Mouse (Mus musculus) T-cell, adult 2 months (primary cell): ENCODE data around the gene Dppa4.

Experiments used
- DNase-seq: peaks from one replicate; pipeline ENCODE4 v3.0.0; 2022; ENCODE audit warnings: low spot score

The Dppa4 gene

DNA sequence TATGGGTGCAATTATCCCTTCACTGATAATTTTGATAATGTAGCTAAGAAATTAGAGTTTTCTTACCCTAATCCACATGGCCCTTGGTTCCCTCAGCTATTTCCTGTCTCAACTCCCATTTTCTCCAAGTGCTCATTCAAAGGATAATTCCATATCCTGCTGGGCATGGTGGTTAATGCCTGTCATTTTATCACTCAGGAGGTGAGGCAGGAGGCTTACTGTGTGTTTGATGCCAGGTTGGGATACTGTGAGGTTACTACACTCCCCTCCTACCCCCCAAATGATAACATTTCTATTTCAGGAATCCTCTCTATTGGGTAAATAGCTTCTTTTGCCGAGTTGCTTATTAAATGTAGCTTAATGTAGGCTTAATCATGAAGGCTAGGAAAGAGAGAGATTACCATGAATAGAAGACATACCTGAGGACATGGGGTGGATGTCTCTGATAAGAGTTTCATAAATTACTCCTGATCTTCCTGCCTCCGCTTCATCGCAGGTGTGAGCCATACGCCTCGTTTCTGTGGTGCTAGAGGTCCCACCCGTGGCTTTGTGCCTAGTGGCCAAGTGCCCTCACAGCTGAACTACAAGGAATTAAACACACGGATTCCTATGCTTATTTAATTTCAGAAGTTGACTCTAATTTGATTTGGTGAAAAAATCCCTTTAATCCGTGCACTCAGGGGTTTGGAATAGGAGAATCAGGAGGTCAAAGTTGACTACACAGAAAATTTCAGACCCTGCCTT, 40.2 kb downstream of the Dppa4 start:
- DNase-seq = no peak

DNA sequence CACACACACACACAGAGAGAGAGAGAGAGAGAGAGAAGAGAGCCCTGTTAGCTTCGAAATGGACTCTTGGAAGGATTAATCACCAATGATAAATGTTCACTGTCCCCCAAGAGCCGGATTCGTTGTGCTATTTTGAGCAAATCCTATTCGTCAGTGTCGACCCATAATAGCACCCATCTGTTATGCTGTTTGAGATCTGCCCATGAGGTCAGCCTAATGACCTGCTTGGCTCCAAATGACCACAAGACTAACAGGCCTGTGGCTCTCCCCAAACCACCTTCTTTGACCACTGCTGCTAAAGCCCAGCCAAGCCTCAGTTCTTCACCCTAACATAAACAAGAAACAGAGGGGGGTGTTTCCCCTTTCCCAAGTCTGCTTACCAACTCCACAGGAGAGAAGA, 43.4 kb downstream of the Dppa4 start:
- no peak for DNase-seq

DNA sequence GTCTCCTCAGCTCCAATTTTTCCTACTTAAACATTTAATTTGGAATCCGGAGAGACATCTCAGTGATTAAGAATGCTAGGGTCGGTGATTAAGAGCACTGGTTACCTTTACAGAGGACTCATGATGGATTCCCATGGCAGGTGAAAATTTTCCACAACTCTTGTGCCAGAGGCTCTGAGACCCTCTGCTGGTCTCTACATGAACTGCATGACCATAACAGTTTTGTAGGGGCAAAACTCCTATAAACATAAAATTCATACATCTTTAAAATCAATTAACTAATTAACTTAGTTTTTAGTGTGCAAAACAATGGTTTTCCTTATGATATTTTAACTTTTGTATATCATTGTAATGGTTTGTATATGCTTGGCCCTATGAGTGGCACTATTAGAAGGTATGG, 44.9 kb downstream of the Dppa4 start:
- no peak for DNase-seq

DNA sequence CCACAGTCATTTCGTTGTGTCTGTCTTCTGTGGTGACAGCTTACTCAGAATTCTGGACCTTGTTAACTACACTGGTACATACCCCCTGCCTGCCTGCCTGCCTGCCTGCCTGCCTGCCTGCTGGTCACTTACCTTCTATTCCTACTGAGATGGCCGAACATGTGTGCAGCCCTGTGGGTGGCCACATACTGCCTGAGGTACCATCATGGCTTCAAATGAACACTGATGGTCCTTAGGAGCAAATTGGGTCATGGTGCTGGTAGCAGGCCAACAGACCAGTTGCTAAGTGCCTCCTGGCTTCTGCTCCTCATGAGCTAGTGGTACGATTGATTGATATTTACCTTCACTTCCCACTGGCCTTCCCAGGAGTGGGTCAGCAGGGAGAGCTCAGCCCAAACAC, 48.3 kb downstream of the Dppa4 start:
- DNase-seq = no peak

DNA sequence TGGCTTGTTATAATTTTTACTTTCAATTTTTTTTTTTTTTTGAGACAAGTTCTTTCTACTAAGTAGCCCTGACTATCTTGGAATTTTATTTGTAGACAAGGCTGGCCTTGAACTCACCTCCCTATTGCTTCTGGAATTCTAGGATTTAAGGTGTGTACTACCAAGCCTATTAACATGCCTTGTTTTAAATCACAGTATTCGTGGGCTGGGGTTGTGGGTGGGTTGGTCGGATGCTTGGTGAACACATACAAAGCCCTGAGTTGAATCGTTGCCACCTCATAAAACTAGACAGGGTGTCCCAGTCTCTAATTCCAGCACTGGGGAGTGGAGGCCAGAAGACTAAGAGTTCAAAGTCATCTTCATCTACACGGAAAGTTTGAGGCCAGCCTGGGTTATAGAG, 51.8 kb downstream of the Dppa4 start:
- no peak for DNase-seq
